Mouse (Mus musculus): ENCODE measurements at regions not wholly inside any gene's neighbourhood (a gene's known extent, or its start where the extent isn't known, plus 50 kb on each side); places are given as distances from the start of the nearest gene placed in this dataset.

GRCm38 (mm10) chr15:70920138-70920537, 2914.2 kb upstream of the Gm6569 start:
- no peak for ATAC-seq (ENCODE audit: low FRiP score)
- Histone ChIP-seq H3K4me3 (no peak overlapping the region), H3K9me3 (no peaks in the 10 kb centered on the region), H3K27ac (no peak overlapping the region), H3K27me3 (no peaks in the 10 kb centered on the region), H3K9ac (no peak overlapping the region), H3K36me3 (no peaks in the 10 kb centered on the region), H3K4me2 (no peak overlapping the region), H3K4me1 (replicated peaks) (no peaks in the 10 kb centered on the region)

DNA sequence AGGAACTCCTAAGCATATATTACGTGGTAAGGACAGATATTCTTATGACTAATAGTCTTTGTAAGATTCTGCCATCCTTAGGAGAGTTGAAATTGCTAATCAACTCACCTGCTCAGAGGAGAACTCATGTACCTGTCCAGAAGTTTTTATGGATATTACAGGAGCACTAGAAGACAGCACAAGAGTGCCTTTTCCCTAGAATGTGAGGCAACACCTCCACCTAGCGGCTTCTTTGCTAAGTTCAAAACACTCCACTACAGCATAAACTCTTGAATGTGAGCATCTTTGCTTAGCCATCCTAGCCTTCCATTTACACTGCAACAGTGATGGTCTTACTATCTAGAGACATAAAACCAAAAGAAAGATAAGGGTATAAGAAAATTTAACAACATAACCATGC, 2913.5 kb upstream of the Gm6569 start:
- Histone ChIP-seq H3K9ac (no peak overlapping the region), H3K4me3 (no peak overlapping the region), H3K9me3 (no peaks in the 10 kb centered on the region), H3K27ac (no peak overlapping the region), H3K27me3 (no peaks in the 10 kb centered on the region), H3K4me2 (no peak overlapping the region), H3K36me3 (no peaks in the 10 kb centered on the region), H3K4me1 (replicated peaks) (no peaks in the 10 kb centered on the region)
- ATAC-seq (ENCODE audit: low FRiP score), result peak; percentile 49; the same call in 1 of the 2 replicates
- WGBS, result 46% methylated on average over 2 of the region's 2 CpGs

Measured in hindbrain, embryonic 13.5 days (tissue).